Mouse (Mus musculus) liver, embryonic 13.5 days (tissue): Measurements from ENCODE around the gene Gm20869. TPM values are rescaled to one million over a fixed set of nuclear protein-coding genes. Genes with fewer than 3 reads are reported as not detected.
"Not testable (repeated sequence)": the region's sequence is repeated elsewhere in the genome, so short reads cannot be mapped to it uniquely, and the experiment has no call there.

Experiments
- ATAC-seq: fragments of 200-750 bp; cut with Nextera tagmentation; 2 replicates; pipeline ENCODE4 v1.8.0; 2017; ENCODE audit warnings: low read depth, mild to moderate bottlenecking, moderate number of reproducible peaks, moderate library complexity
- DNase-seq: peaks from one replicate; pipeline ENCODE4 v3.0.0; 2022
- H3K27ac ChIP-seq: fragments of 300-500 bp; sonication (generic); 2 replicates; pipeline ENCODE4 v1.5.1; 2015; ENCODE audit warnings: moderate library complexity, mild to moderate bottlenecking, inconsistent platforms
- H3K27me3 ChIP-seq: fragments of 300-500 bp; sonication (generic); 2 replicates; pipeline ENCODE4 v1.6.1; 2015; ENCODE audit warnings: mild to moderate bottlenecking, inconsistent platforms
- H3K36me3 ChIP-seq: fragments of 300-500 bp; sonication (generic); 2 replicates; pipeline ENCODE4 v1.6.1; 2015; ENCODE audit warnings: mild to moderate bottlenecking, inconsistent platforms
- H3K4me1 ChIP-seq: fragments of 300-500 bp; sonication (generic); replicated peaks from 2 replicates; pipeline ENCODE4 v1.6.1; 2015; ENCODE audit warnings: inconsistent platforms
- H3K4me2 ChIP-seq: fragments of 300-500 bp; sonication (generic); 2 replicates; pipeline ENCODE4 v1.6.1; 2015; ENCODE audit warnings: inconsistent platforms, mild to moderate bottlenecking, moderate library complexity
- H3K4me3 ChIP-seq: fragments of 300-500 bp; sonication (generic); replicated peaks from 2 replicates; pipeline ENCODE4 v1.5.1; 2015; ENCODE audit warnings: mild to moderate bottlenecking, inconsistent platforms
- H3K9ac ChIP-seq: fragments of 300-500 bp; sonication (generic); 2 replicates; pipeline ENCODE4 v1.6.1; 2015; ENCODE audit warnings: mild to moderate bottlenecking, inconsistent platforms
- H3K9me3 ChIP-seq: fragments of 300-500 bp; sonication (generic); replicated peaks from 2 replicates; pipeline ENCODE4 v1.6.1; 2016; ENCODE audit warnings: inconsistent platforms
- WGBS: fragments of 180-500 bp; shearing (Covaris S2); methylation state at CpG from one replicate; pipeline ENCODE4 v1.1.7; 2015; ENCODE audit not compliant: insufficient replicate concordance; 5-methylcytosine and 5-hydroxymethylcytosine counted together
- polyA plus RNA-seq: library from polyadenylated mRNA; unstranded; fragments of >200 nt; fragmentation: Nextera tagmentation; extraction: Ambion mirVana; gene quantifications from 2 replicates; pipeline ENCODE4 v1.2.1, GENCODE M21; 2015

Gene Gm20869
- not detected in 2 replicates for polyA plus RNA-seq

DNA sequence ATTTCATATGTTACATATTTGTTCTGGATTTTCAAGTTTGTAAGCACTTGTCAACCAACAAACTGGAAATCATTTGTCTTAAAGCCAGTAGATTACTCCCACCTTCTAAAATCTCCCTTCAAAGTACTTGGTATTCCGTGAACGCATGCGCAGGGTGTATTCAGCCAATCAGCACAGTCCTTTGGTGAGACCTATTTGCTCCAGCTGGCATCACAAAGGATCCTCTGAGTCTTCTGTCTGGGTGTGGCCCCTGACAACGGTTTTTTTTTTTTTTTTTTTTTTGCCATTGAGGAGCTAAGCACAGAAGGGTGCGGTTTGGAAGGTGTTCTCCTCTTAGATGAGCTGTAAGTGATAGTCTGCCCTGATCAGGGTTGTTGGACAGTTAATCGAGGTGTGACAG is at the start of gene Gm20869:
Gene Gm20869 (plus strand): TSS at position 301 of the 400 bp plus-strand sequence.
- H3K27me3 ChIP-seq, H3K9me3 ChIP-seq, H3K27ac ChIP-seq, H3K4me3 ChIP-seq, DNase-seq, H3K36me3 ChIP-seq, H3K4me2 ChIP-seq, ATAC-seq, H3K4me1 ChIP-seq, H3K9ac ChIP-seq: not testable (repeated sequence)
- WGBS: no CpG with 5 or more reads among the region's 6 CpGs

Other genes with a start within 250 kb of the Gm20869 start
- not detected in 2 replicates for gene Gm20870, start 222.6 kb downstream of the Gm20869 start, polyA plus RNA-seq